Mouse (Mus musculus) B cell, adult 2 months (primary cell): ENCODE measurements around the gene Psen2.
A peak's percentile ranks its signal among the peaks of the same experiment; 100 is the strongest.

Experiments used
- DNase-seq, 2 experiments: peaks; one replicate each; pipeline ENCODE4 v3.0.0; 2022

The Psen2 gene

GRCm38 (mm10) chr1:180248593-180249146, 14.6 kb downstream of the Psen2 start:
- no peak for DNase-seq

GRCm38 (mm10) chr1:180247901-180248300, 15.3 kb downstream of the Psen2 start:
- DNase-seq, result no peak

GRCm38 (mm10) chr1:180245741-180246507, 17.3 kb downstream of the Psen2 start:
- DNase-seq, result no peak

GRCm38 (mm10) chr1:180231729-180232128, 31.5 kb downstream of the Psen2 start:
- no peak for DNase-seq

- DNase-seq, result peak; percentile 66
Observed at GRCm38 (mm10) chr1:180230580-180230979, 32.7 kb downstream of the Psen2 start.

DNA sequence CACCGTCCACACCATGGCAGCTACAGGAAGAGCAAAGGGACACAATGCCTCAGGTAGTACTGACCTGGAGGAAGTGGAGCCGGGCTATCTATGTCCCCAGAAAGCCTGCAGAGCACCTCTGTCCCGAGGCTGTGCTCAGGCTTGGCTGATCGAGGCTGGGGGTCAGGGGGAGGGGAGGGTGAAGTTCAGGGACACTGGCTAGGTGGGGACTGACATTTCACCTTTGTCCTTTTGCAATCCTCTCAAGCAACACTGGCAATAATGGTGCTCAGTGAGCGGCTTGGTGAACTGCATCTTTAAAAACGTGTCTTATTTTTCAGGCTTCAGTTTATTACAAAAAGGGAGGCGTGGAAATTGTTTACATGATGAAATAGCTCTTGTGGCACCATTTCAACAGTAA, 33.3 kb downstream of the Psen2 start:
- DNase-seq, result no peak

- DNase-seq, result no peak
Observed at GRCm38 (mm10) chr1:180228854-180229253, 34.4 kb downstream of the Psen2 start.

DNA sequence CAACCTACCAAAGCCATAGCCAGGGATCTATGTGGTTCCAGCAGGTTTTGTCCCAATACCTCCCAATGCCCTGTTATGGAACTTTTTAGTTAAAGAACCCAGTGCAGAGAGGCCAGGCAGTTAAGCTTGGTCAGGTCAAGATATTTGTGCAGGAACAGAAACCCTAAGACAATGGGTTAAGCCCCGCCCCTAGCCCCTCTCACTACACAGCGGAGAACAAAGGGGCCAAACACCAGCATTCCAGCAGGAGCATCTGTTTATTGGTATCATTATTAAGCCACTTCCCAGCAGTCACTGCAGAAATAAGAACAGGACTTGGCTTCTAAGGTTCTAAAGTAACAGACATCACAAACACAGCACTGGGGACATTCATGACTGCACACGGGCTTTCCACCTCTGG, 36.5 kb downstream of the Psen2 start:
- DNase-seq, result peak in 1 of 2 experiments; percentile 9

DNA sequence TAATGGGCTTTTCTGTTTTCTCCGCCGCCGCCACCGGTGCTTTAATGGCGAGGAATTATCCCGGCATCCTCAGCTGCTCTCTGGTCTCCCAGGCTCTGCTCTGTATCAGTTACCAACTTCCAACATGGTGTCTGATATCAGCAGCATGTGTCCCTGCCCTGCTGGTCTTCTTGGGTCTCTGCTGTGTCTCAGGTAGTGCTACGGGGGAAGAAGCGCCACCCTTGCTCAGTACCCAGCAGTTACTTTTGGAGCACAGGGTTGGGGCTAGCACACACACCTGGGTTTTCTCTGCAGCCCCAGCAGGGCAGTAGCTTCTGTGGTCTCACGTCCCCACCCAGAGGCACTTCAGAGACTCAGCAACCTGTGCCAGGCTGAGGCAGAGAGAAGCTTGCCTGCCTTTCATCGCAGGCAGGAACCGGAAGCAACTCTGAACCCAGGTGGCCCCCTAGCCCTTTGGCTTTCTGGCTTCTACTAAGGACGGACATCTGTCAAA, 37.0 kb downstream of the Psen2 start:
- peak in 1 of 2 experiments; percentile 56 for DNase-seq

DNA sequence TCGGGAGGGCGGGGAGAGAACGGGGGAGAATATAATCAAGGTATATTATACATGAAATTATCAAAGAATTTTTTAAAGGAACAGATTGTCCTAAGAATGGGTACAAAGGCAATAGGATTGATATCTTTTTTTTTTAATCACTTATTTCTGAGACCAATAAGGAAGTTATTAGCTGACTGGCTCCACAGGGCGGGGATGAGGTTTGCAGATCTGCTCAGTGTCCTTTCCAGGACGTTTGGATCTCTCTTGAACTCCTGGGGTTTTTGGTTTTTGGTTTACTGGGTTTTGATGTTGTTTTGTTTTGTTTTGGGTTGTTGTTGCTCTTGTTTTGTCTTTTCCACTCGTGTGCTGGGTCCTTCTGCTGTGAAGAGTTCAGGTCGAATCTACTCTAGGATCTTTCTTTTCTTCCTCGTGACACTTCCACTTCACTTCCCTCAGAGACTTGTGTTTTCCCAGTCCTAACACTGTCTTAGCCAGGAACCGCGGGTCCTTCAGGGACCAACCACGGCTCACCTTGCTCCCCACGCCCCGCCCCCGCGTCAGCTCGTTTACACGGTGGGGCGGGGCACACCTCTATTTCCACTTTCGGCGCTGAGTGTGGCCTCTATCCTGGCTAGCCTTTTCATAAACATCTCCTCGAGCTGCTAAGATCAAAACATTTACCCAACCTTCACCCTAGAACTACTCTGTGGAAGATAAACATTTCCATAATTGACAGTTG, 37.6 kb downstream of the Psen2 start:
- peak; percentile 74 to 78 for DNase-seq

GRCm38 (mm10) chr1:180222007-180222406, 41.2 kb downstream of the Psen2 start:
- no peak for DNase-seq

DNA sequence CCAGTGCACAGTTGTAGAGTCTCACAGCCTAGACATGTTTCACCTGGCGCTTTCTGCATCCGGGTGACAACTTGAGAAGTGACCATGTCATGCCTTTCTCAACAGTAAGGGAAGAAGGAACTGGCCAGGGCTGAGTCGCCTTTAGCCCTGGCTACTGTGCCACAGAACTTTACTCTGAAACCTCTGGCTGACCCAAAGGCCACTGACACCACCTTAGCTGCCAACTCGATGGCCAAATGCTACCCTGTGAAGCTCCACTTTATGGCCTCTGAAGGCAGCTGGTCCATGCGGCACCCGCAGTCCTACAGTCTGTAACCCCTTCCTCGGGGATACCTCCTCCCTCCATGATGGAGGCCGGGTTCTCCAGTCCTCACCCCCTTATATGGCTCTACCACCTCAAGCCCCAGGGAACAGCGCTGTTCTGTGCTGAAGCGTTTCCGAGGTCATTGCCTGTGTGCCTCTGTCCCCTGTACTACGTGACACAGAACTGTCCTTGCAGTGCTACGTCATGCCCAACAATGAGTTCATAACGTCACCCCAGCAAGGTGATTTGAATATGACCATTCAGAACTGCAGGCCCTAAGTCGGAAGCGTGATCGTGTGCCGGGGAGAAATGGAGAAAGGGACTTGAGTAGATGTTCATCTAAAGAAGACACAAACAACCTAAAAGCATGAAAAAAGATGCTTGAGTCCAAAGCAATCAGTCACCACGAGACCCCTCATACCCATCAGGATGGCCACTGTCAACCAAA, 42.3 kb downstream of the Psen2 start:
- DNase-seq, result no peak

DNA sequence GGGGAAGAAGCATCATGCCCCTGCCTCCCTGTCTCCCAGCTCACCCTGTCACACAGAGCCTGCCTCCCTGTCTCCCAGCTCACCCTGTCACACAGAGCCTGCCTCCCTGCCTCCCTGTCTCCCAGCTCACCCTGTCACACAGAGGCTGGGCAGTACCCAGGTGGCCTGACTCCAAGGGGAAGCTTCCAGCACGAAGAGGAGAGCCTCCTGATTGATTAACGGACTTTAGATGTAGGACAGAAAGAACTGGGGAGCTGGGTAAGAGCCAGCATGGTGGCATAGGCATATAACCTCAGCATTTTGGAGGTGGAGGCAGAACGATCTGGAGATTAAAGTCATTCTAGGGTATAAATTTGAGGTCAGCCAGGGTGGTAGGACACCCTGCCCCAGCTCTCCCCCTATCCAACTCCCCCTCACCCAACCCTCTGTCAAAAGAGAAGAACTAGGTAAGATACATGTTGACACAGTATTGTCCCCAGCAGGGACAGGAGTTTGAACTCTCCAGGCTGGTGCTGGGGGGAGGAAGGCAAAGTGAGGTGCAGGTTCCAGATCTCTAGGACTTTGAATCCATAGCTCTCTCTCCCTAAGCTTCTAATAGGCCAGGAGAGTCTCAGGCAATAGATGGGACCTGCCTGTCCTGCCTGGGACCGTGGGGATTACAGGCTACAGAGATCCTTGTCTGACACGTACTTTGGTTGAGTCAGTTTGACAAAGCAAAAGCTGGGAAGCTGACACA, 46.5 kb downstream of the Psen2 start:
- no peak for DNase-seq

- DNase-seq, result peak; percentile 85 to 87
Observed at GRCm38 (mm10) chr1:180215044-180215443, 48.2 kb downstream of the Psen2 start.

DNA sequence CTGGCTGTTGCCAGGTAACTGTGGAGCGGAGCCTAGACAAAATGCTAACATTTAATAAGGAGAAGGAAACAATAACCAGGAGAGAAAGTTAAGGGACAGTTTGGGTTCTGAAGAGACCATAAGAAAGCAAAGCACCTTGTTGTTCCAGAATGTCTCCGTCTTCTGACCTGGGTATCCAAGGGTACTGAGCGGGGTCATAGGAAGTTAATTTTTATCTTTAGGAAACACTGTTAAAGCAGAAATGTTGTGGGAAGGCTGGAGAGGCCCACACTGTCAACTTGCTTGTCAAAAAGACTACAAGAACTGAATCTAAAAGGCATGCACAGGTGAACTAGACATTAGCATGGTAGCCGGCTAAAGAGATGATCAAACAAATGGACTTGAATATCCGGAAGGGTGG, 50.3 kb downstream of the Psen2 start:
- DNase-seq, result no peak

DNA sequence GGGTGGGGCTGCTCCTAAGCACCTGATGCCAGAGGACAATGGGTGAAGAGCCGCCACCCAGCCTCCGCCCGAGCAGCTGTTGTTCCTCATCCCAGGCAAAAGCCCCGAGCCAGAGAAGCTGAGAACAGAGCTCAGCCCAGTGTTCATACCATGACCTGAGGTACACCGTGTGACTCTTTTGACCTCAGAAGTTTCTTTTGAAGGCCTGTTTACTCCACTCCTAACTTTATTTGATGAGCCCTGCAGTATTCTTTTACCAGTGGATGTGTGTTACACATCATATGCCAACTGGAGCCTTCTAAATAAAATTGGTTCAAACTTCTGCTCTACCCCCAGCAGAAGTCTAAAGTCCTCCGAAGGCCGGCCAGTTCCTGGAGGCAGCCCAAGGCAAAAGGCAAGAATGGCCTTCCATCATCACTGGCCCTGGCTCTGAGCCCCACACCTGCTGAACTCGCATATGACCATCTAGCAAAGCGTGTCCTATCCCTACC, 52.4 kb downstream of the Psen2 start:
- no peak for DNase-seq

- no peak for DNase-seq
Observed at GRCm38 (mm10) chr1:180210031-180210432, 53.2 kb downstream of the Psen2 start.

DNA sequence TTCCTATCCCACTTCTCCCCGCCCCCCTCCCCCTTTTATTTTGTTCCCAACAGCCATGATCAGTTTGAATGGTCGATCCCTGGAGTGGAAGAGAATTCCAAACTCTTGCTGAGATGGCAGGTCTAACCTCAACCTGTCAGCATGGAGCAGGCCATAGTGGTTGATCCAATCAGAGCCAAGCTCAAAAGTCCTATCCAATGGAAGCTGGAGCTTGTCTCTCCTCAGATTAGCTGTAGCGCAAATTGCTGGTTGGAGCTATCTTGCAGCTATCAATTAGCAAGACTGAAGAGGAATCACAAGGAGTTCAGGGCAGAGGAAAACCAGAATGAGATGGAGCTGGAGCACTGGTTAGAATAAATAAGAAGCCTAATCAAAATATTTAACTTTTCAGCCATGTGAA, 54.9 kb downstream of the Psen2 start:
- no peak for DNase-seq

DNA sequence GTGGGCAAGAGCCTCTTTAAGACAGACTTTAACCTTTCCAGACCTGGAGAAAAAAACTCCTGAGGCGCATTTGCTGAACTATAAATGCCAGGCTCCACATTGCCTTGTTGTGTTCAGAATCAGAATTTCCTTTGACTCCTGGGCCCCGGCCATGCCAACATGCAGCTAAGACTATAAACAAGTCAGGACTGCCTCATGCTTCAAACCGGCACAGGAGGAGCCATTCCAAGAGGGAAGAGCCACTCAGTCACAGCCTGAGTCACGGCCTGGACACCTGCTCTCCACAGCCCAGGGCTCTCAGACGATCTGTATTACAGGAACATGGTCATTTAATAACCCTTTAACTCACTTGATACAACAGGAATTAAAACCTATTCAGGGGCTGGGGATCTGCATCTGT, 62.5 kb downstream of the Psen2 start:
- no peak for DNase-seq

DNA sequence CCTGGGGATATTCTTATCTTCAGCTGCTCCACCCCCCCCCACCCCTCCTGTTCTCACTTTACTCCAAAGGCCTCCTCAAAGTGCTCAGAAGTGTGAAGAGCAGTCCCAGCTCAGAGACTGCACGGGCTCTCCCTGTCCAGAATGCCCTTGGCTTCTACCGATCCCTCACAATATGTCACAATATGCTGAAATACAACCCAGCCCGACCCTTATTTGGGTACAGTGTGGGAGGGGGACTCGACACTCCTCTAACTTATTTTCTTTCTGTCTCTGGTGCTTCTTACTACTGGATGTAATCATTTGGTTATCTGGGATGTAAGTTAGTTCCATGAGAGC, 63.6 kb downstream of the Psen2 start:
- DNase-seq, result no peak

DNA sequence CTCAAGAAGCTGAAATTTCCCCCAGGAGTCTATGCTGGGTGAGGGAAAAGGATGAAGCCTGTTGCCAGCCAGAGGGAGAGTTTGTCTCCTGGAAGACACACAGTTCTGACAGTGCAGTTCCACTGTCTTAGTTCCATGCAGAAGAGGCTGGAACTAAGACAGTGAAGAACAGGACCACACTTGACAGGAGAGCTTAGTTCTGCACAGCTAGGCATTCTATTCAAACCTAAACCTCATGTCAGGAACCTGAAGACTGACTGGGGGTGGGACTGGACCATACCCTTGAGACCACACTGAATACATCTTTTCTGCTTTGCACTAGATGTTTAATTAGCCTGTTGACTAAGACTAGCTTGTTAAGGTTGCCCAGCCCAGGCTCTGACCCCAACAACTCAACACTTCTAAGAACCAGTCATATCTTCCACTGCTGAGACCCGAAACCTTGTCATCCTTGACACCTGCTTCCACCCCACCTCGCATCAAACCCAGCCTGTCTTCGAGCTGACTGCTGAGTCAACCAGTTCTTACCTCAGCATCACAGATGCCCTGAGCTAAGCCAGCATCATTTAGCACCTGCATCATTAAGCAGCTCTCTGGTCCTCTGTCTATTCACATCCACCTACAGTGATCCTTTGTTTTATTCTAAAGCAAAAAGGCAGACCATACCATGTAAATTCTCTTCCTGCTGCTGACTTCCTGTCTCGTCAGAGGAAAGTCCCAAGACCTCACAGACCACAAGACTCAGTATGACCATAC, 64.1 kb downstream of the Psen2 start, which contains the start of gene Coq8a:
Gene Coq8a (minus strand): TSS at position 644 of the 756 bp plus-strand sequence.
- DNase-seq, result peak; percentile 80 to 84
